Mouse (Mus musculus): ENCODE results near the gene Mapk7.

The Mapk7 gene

DNA sequence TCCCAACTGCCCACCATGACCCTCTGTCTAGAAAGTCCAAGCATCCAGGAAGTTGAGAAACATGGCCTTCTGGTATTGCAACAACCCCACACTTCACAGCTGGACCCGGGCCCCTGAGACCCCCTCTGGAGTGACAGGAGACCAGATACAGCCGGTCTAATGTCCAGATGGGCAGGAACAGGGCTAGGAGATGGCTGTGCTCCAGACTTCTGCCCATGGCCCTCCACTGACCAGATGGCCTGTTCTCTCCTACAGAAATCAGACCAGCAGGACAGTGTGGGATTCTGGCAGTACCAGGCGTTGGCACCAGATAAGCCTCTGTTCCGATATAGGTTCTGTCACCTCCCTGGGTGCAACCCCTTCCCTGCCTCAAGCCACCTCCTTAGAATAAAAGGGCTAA, 25.7 kb downstream of the Mapk7 start:
- in situ Hi-C loops (cut with MboI, MseI), result loop anchor here (5.0 kb wide), 1 partner anchor 36 kb away; no protein-coding TSS in a partner anchor

DNA sequence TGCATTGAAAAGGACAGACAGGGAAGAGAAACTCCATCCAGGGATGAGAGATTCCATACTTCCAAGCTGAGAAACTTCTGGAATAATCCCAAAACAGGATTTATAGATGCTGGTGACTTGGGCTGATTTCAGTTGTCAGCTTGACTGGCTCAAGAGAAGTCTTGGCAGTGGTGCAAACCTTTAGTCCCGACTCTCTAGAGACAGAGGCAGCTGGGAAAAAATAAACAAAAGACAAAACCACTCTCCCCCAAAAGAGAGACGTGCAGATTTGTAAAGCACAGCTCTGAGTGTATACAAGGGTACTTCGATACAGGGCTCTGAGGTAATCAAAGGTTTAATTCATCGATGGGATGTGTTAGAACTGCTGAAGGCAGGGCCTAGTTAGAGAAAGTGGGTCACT, 28.8 kb downstream of the Mapk7 start:
- in situ Hi-C loops (cut with MboI, MseI), result loop anchor here (5.0 kb wide), 1 partner anchor 33 kb away; no protein-coding TSS in a partner anchor

DNA sequence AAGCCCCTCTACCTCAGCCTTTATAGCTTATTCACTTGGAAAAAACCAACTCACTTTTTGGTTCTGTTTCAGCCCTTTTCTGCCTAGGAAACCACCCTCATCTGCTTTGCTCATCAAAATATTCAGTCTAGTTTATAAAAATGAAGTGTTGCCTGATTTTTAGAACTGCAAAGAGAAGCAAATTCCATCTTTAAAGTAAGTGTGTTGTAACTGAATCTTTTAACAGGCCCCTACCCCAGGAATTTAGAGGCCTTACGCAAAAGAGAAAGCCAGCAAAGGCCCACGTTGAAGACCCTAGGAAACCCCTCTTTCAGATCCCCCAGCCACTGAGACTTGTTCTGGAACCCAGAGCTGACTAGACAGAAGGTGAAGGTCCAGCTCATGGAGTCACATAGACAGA, 30.1 kb downstream of the Mapk7 start:
- in situ Hi-C loops (cut with MboI, MseI), result no loop called here

DNA sequence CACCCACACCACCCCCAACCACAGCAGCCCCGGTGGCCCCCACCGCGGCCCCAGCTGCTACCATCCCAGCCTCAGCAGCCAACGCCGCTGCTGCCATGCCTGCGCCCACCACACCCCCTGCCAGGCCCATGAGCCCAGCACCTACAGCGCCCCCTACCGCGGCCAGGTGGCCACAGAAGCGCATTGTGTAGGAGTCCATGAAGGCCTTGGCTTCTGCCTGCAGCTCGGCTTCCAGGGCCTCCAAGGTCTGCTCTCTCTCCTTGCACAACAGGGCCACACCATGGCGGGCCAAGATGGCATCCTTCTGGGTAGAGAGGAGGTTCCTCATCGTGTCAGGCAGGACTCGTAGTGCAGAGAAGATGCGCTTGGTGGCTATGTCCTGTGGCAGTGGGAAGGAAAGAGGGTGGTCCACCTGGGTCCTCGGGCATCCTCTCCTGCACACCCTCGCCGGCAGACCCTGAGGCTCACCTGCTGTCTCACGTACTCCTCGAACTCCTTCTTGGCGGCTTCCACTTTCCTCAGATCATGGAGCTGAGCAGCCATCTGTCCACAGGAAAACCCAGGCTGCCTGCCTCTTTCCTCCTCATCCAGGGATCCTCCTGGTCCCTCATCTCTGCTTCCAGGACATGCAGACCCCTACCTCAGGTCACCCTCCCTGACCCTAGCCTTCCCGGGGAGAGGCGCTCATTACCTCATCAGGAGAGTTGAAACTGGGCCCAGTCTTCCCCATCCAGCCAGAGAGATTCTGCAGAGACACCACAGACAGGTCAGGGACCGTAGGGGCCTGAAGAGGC, 44.5 kb downstream of the Mapk7 start:
- in situ Hi-C loops (cut with MboI, MseI), result loop anchor here (5.0 to 10.0 kb wide), 2 partner anchors 38 to 545 kb away; partner anchors contain the start of gene Mfap4

DNA sequence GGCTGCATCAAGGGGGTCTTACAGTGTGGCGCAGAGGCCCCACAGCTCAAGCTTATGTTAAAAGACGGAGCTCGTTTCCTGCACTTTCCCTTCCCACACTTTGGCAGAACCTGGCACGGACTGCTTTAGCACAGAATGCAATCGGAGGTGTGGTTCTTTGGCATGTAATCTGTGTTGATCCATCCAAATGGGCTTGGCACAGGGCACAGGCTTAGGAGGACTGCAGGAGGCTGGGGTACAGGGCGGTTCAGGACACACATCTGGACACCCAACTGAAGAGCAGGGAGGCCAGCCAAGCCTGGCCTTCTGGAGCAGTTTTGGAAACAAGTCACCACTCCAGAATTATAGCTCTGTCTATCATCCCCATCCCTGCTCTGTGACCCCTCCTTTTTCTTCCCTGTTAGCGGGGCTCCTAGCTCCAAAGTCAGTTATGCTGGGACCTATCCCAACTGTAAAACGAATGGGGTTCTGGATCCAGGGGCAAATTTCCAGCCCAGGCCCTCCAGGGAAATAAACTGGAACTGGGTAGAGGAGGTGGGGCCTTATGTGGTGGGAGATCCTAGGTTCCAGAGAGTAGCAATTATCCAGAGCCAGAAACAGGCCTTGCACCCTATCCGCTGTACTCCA, 45.5 kb downstream of the Mapk7 start:
- in situ Hi-C loops (cut with MboI, MseI), result no loop called here

DNA sequence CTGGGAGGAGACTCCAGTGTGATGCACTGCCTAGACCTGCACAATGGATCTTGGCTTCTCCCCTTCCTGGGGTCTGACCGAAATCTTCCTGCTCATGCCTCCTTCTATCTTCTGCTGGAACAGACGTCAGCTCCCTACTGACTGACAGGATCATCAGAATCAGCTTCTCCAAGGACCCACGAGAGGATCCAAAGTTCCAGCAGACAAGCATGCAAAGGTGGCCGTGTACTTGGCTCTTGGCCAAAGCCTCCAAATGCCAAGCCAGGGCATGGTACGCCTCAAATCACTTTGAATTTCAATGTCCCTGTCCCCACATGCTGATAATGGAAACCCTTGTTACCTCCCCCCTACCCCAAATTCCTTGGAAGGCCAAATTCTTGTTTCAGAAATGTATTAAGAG, 46.2 kb downstream of the Mapk7 start:
- in situ Hi-C loops (cut with MboI, MseI), result no loop called here

DNA sequence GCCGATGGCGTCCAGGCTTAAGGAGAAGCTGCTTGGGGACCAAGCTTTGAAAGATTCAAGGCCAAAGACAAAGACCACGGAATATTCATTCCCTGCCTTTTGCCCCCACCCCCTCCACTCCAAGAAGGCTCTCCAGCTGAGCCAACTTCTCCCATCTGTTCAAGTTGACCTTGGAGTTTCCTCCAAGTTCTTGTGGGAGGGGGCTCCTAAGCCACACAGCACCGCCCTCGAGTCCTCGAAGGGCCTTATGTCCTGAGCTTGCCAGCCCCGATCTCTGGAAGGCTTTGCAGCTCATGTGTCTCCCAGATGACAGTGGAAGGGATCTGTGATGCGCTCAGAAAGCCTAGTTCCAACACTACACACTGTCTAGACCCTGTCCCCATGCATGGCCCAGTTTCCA, 46.9 kb downstream of the Mapk7 start:
- in situ Hi-C loops (cut with MboI, MseI), result no loop called here

DNA sequence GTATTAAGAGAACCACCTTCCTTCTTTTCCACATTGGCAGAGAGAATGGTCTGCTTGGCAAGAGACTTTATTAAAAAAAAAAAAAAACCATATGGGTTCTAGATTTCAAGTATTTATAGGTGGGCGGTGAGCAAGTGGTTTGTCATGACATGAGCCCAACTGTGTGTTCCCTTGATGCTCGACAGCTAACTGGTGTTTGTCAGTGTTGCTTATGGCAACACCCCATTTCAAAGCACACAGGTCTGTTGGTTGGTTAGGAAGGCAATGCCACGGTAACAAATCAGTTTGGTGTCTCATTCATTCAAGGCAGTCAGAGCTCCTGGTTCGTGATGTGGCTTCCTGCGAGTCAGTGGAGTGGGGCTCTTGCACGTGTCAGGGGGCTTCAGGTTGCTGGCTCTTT, 50.4 kb downstream of the Mapk7 start:
- in situ Hi-C loops (cut with MboI, MseI), result no loop called here

DNA sequence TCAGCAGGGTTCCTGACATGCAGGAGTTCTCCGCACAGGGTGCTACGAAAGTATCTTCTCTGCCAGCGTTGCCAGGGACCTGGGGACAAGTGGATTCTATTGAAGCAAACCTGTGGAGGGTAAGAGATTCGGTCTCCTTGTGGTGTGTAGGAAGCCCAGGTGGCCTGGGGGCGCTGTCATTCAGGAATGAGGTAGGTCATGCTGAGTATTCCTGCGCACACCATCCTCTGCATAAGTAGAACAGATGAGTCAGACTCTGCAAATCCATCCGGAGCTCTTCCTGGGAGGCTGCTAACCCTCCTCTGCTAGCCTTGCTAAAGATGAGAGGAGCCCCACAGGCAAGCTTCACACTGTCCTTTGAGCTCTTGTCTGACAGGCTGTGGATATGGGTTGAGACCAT, 52.5 kb downstream of the Mapk7 start:
- in situ Hi-C loops (cut with MboI, MseI), result no loop called here

DNA sequence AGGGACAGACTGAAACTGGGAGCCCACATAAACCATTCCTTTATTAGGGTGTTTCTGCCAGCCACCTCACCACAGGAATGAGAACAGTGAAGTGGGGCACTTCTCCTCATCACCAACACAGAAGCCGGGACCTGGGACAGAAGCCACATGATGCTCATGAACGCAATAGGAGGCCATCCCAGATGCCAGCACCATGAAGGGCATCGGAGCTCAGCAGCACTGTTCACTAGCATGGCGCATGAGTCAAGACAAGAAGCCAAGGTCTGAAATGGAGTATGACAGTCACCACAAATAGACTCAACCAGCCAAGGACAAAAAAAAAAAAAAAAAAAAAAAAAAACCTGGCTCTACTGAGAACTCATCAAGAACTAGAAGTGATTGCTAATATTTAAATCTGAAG, 53.8 kb downstream of the Mapk7 start:
- in situ Hi-C loops (cut with MboI, MseI), result no loop called here

DNA sequence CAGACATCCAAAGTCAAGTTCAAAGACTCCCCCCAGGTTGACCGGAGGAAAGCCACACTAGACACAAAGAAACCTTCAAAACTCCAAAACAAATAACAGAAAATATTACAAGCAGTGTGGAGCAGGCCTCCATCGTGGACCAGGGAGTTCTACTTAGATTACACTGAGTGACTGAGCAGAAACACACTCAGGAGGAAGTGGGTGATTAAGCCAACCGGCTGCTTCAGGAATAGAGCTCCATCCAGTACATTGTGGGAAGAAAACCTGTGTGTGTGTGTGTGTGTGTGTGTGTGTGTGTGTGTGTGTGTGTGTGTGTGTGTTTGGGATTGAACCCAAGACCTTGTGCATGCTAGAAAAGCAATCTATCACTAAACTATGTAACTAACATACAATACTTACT, 55.0 kb downstream of the Mapk7 start:
- in situ Hi-C loops (cut with MboI, MseI), result loop anchor here (10.0 kb wide), 1 partner anchor 64 kb away; the partner anchor contains the start of gene Slc47a1

All from regulatory T cell (primary cell).